Mouse (Mus musculus): ENCODE measurements around the gene Lyve1. TPM values are rescaled to one million over a fixed set of nuclear protein-coding genes. Genes with fewer than 3 reads are reported as not detected.

The Lyve1 gene
- polyA plus RNA-seq, 1 experiment from 2014 or later: 0.30 TPM

GRCm38 (mm10) chr7:110876965-110877364 lies 13.9 kb upstream of the Lyve1 start:
- H3K4me3 ChIP-seq: no peak overlapping the region
- no peak overlapping the region for H3K27ac ChIP-seq
- no peaks in the 10 kb centered on the region for H3K27me3 ChIP-seq (ENCODE audit: low read depth, poor library complexity, severe bottlenecking)
- 80% methylated on average over 4 of the region's 4 CpGs for WGBS
- no peak for DNase-seq (ENCODE audit: low spot score)
- no peaks in the 10 kb centered on the region for H3K9me3 ChIP-seq (replicated peaks)
- 0 out of 2 replicates have a peak, but pooled peaks cover 3% of the 10 kb centered on the region for H3K4me1 ChIP-seq
- no peaks in the 10 kb centered on the region for H3K36me3 ChIP-seq

GRCm38 (mm10) chr7:110868807-110869206 lies 5.8 kb upstream of the Lyve1 start:
- Histone ChIP-seq H3K36me3 (no peaks in the 10 kb centered on the region), H3K4me1 (no peaks in the 10 kb centered on the region), H3K9me3 (replicated peaks) (no peaks in the 10 kb centered on the region), H3K27me3 (ENCODE audit: low read depth, poor library complexity, severe bottlenecking) (no peaks in the 10 kb centered on the region), H3K4me3 (no peak overlapping the region), H3K27ac (no peak overlapping the region)
- WGBS: 84% methylated on average over 5 of the region's 5 CpGs
- DNase-seq (ENCODE audit: low spot score): no peak

GRCm38 (mm10) chr7:110867116-110867515 lies 4.1 kb upstream of the Lyve1 start:
- no peak for DNase-seq (ENCODE audit: low spot score)
- 87% methylated on average over 6 of the region's 6 CpGs for WGBS
- Histone ChIP-seq H3K4me1 (no peaks in the 10 kb centered on the region), H3K4me3 (no peak overlapping the region), H3K36me3 (no peaks in the 10 kb centered on the region), H3K9me3 (replicated peaks) (no peaks in the 10 kb centered on the region), H3K27ac (no peak overlapping the region), H3K27me3 (ENCODE audit: low read depth, poor library complexity, severe bottlenecking) (no peaks in the 10 kb centered on the region)

GRCm38 (mm10) chr7:110866021-110866420 lies 3.0 kb upstream of the Lyve1 start:
- Histone ChIP-seq H3K4me1 (no peaks in the 10 kb centered on the region), H3K4me3 (no peak overlapping the region), H3K27ac (no peak overlapping the region), H3K27me3 (ENCODE audit: low read depth, poor library complexity, severe bottlenecking) (no peaks in the 10 kb centered on the region), H3K9me3 (replicated peaks) (no peaks in the 10 kb centered on the region), H3K36me3 (no peaks in the 10 kb centered on the region)
- WGBS: 99% methylated on average over 3 of the region's 3 CpGs
- DNase-seq (ENCODE audit: low spot score): no peak

- WGBS: 89% methylated on average over 6 of the region's 6 CpGs
- Histone ChIP-seq H3K9me3 (replicated peaks) (no peaks in the 10 kb centered on the region), H3K36me3 (no peaks in the 10 kb centered on the region), H3K27me3 (ENCODE audit: low read depth, poor library complexity, severe bottlenecking) (no peaks in the 10 kb centered on the region), H3K4me1 (no peaks in the 10 kb centered on the region), H3K27ac (no peak overlapping the region; the same call in 1 of the 2 replicates), H3K4me3 (no peak overlapping the region)
- no peak for DNase-seq (ENCODE audit: low spot score)
These were observed 2.5 kb upstream of the Lyve1 start for GRCm38 (mm10) chr7:110865570-110865969.

GRCm38 (mm10) chr7:110865038-110865437 lies 2.0 kb upstream of the Lyve1 start:
- H3K9me3 ChIP-seq (replicated peaks): no peaks in the 10 kb centered on the region
- DNase-seq (ENCODE audit: low spot score): peak; percentile 46
- H3K36me3 ChIP-seq: no peaks in the 10 kb centered on the region
- H3K4me1 ChIP-seq: no peaks in the 10 kb centered on the region
- no peaks in the 10 kb centered on the region for H3K27me3 ChIP-seq (ENCODE audit: low read depth, poor library complexity, severe bottlenecking)
- whole genome bisulfite sequencing: 42% methylated on average over 10 of the region's 10 CpGs
- no peak overlapping the region for H3K4me3 ChIP-seq
- peak overlapping the region; percentile 53 for H3K27ac ChIP-seq

- no peaks in the 10 kb centered on the region for H3K4me1 ChIP-seq
- no peaks in the 10 kb centered on the region for H3K27me3 ChIP-seq (ENCODE audit: low read depth, poor library complexity, severe bottlenecking)
- H3K36me3 ChIP-seq: no peaks in the 10 kb centered on the region
- no peak for DNase-seq (ENCODE audit: low spot score)
- WGBS: 68% methylated on average over 5 of the region's 5 CpGs
- no peak overlapping the region for H3K27ac ChIP-seq
- H3K4me3 ChIP-seq: no peak overlapping the region
- no peaks in the 10 kb centered on the region for H3K9me3 ChIP-seq (replicated peaks)
These were observed 2.9 kb downstream of the Lyve1 start for GRCm38 (mm10) chr7:110860129-110860528.

- H3K4me1 ChIP-seq: 0 out of 2 replicates have a peak, but pooled peaks cover 6% of the 10 kb centered on the region
- no peak for DNase-seq (ENCODE audit: low spot score)
- H3K36me3 ChIP-seq: no peaks in the 10 kb centered on the region
- H3K27ac ChIP-seq: no peak overlapping the region
- 76% methylated on average over 1 of the region's 1 CpGs for WGBS
- no peaks in the 10 kb centered on the region for H3K9me3 ChIP-seq (replicated peaks)
- no peak overlapping the region for H3K4me3 ChIP-seq
- no peaks in the 10 kb centered on the region for H3K27me3 ChIP-seq (ENCODE audit: low read depth, poor library complexity, severe bottlenecking)
These were observed 7.4 kb downstream of the Lyve1 start for GRCm38 (mm10) chr7:110855604-110856003.

- 89% methylated on average over 8 of the region's 8 CpGs for WGBS
- no peak overlapping the region for H3K4me3 ChIP-seq
- 0 out of 2 replicates have a peak, but pooled peaks cover 6% of the 10 kb centered on the region for H3K4me1 ChIP-seq
- H3K27me3 ChIP-seq (ENCODE audit: low read depth, poor library complexity, severe bottlenecking): no peaks in the 10 kb centered on the region
- H3K27ac ChIP-seq: no peak overlapping the region
- no peaks in the 10 kb centered on the region for H3K36me3 ChIP-seq
- no peak for DNase-seq (ENCODE audit: low spot score)
- H3K9me3 ChIP-seq (replicated peaks): no peaks in the 10 kb centered on the region
These were observed 8.0 kb downstream of the Lyve1 start for GRCm38 (mm10) chr7:110854927-110855546.

GRCm38 (mm10) chr7:110854519-110854918 lies 8.5 kb downstream of the Lyve1 start:
- H3K27me3 ChIP-seq (ENCODE audit: low read depth, poor library complexity, severe bottlenecking): no peaks in the 10 kb centered on the region
- 71% methylated on average over 3 of the region's 3 CpGs for WGBS
- H3K27ac ChIP-seq: no peak overlapping the region
- no peaks in the 10 kb centered on the region for H3K9me3 ChIP-seq (replicated peaks)
- H3K4me3 ChIP-seq: no peak overlapping the region
- H3K4me1 ChIP-seq: 0 out of 2 replicates have a peak, but pooled peaks cover 6% of the 10 kb centered on the region
- no peak for DNase-seq (ENCODE audit: low spot score)
- no peaks in the 10 kb centered on the region for H3K36me3 ChIP-seq

- Histone ChIP-seq H3K27me3 (ENCODE audit: low read depth, poor library complexity, severe bottlenecking) (no peaks in the 10 kb centered on the region), H3K36me3 (no peaks in the 10 kb centered on the region), H3K27ac (no peak overlapping the region), H3K4me3 (no peak overlapping the region), H3K4me1 (0 out of 2 replicates have a peak, but pooled peaks cover 6% of the 10 kb centered on the region), H3K9me3 (replicated peaks) (no peaks in the 10 kb centered on the region)
- DNase-seq (ENCODE audit: low spot score): no peak
- WGBS: 77% methylated on average over 10 of the region's 10 CpGs
These were observed 9.4 kb downstream of the Lyve1 start for GRCm38 (mm10) chr7:110853611-110854010.

GRCm38 (mm10) chr7:110851541-110852203 lies 11.4 kb downstream of the Lyve1 start:
- H3K9me3 ChIP-seq (replicated peaks): no peaks in the 10 kb centered on the region
- H3K27me3 ChIP-seq (ENCODE audit: low read depth, poor library complexity, severe bottlenecking): no peaks in the 10 kb centered on the region
- DNase-seq (ENCODE audit: low spot score): no peak
- no peak overlapping the region for H3K27ac ChIP-seq
- H3K36me3 ChIP-seq: no peaks in the 10 kb centered on the region
- H3K4me1 ChIP-seq: 0 out of 2 replicates have a peak, but pooled peaks cover 6% of the 10 kb centered on the region
- 79% methylated on average over 7 of the region's 7 CpGs for WGBS
- no peak overlapping the region for H3K4me3 ChIP-seq

- H3K27me3 ChIP-seq (ENCODE audit: low read depth, poor library complexity, severe bottlenecking): no peaks in the 10 kb centered on the region
- H3K36me3 ChIP-seq: no peaks in the 10 kb centered on the region
- no peak overlapping the region for H3K27ac ChIP-seq
- H3K4me1 ChIP-seq: peaks cover 5% of the 10 kb centered on the region
- 81% methylated on average over 1 of the region's 1 CpGs for WGBS
- DNase-seq (ENCODE audit: low spot score): no peak
- no peak overlapping the region for H3K4me3 ChIP-seq
- 0 out of 2 replicates have a peak, but pooled peaks cover 3% of the 10 kb centered on the region for H3K9me3 ChIP-seq (replicated peaks)
These were observed 14.7 kb downstream of the Lyve1 start for GRCm38 (mm10) chr7:110848371-110848770.
